Mouse (Mus musculus) kidney, adult 18-20 months (tissue): ENCODE data around the gene Atrnl1.

Experiments
- DNase-seq: peaks from one replicate; pipeline ENCODE4 v3.0.0; 2021

Atrnl1 gene

DNA sequence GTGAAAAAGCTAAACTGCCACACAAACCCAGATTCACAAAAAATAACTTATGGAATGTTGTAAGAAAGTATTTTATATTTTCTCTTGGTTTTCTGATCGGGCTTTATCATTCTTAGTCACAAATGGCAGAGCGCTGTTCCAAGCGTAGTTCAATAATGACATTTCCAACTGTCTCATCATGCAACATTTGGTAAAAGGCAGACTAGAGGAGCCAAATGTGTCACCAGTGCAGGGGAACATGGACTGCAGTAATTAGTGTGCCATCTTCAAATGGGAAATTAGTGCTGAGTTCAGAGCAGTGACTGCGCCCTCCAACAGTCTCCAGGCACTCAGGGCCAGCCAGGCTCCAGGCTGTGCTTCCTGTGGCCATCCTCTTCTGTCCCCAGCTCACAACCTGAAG is 320.8 kb downstream of the Atrnl1 start:
- no peak for DNase-seq

DNA sequence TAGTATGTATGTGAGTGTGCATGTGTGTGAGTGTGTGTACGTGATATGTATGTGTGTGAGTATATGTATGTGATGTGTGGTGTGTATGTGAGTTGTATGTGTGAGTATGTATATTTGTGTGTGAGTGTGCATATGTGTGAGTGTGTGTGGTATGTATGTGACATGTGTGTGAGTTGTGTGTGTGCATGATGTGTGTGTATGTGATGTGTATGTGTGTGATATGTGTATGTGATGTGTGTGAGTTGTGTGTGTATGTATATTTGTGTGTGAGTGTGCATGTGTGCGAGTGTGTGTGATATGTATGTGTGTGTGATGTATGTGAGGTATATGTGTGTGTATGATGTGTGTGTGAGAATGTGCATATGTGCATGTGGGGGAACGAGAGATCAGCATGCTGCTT is 326.0 kb downstream of the Atrnl1 start:
- DNase-seq, result no peak

- no peak for DNase-seq
These were observed 328.3 kb downstream of the Atrnl1 start for GRCm38 (mm10) chr19:57939166-57939565.

DNA sequence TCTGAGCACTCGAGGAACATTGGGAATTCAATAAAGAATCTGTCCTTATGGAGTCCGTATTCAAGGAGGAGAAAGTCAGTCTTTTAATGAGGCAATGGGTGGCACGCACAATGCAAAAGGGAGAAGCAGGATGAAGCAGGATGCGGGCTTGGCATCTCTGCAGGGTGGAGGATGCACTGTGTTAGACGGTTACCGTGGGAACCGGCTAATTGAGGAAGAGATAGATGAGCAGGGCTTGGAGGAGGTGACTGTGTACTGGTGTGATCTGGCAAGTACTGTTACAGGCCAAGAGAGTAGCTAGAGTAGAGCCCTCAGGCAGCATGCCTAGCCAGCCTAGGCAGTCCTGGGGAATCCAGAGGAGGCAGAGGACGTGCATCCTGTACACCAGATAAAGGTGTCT is 330.7 kb downstream of the Atrnl1 start:
- no peak for DNase-seq

DNA sequence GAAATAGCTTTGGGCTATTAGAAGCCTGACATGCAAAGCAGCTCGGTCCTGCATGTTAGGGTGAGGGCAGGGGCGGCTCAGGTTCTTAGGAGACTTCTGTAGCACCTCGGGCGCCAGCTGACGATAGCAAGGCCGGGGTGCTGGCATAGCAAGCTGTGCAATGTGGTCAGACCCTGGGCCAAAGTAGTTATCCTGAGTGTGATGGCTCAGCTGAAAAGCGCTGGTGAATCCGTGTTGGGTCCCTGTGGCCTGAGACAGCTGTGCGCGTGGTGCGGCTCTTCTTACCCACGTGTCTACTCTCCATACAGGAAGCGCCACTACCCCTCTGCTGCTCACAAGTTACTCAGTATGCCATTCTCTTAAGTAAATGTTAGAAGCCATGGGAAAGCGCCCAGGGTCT is 331.4 kb downstream of the Atrnl1 start:
- no peak for DNase-seq

DNA sequence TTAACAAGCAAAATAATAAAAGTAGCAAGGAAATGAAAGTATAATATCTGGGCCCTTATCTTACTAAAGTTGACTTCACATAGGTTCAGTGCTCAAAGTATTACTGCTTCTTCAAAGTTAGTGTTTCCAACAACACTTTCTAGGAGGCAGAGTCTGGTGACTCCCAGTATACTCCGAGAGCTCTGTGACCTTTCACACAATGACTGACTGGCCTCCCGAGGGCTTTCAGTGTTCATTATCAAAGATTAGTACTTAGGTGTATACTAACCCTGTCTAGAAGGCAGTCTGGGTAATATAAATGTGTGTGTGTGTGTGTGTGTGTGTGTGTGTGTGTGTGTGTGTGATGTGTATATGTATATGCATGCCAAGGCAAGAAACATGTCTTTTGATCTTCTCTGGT is 332.5 kb downstream of the Atrnl1 start:
- no peak for DNase-seq

DNA sequence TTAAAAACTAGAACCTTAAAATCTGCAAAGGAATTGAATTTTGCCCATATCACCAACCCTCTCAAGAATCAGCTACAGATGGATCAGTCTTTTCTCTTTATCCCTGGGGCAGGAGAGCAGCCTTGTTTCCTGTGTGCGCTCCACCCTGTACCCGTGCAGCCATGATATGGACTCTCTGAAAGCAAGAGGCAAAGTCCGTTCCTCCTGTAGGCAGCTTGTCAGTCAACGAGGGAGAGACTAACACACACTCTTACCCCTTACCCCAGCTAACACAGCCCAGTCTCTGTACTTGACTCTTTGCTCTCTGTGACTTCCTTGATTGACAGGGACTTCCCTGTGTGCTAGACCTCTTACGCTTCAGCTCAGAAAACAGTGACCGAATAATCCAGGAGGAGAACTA is 333.8 kb downstream of the Atrnl1 start:
- no peak for DNase-seq

DNA sequence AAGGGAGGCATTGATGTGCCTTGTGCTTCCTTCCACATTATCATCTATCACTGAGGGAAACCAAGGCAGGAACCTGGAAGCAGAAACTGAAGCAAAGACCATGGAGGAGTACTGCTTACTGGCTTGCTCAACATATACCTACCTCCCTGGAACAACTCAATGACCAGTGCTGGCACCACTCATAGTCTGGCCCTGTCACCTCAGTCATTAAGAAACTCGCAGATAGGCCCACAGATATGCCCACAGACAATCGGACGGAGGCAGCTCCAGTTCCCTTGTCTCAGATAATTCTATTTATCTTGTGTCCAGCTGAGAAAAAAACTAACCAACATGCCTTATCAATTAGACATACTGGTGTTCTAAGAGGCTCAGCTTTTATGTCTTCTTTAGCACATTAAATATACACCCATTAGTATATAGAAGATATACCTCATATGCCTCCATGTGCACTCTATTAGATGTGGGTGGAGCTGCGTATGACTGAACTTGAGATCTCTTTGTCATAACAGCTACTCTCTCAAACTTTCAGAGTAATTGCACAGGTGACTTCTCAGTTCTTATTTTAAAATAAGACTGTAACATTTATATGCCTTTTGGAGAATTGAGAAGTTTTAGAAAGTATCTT is 334.9 kb downstream of the Atrnl1 start:
- no peak for DNase-seq

- no peak for DNase-seq
These were observed 337.7 kb downstream of the Atrnl1 start for GRCm38 (mm10) chr19:57948489-57948888.

DNA sequence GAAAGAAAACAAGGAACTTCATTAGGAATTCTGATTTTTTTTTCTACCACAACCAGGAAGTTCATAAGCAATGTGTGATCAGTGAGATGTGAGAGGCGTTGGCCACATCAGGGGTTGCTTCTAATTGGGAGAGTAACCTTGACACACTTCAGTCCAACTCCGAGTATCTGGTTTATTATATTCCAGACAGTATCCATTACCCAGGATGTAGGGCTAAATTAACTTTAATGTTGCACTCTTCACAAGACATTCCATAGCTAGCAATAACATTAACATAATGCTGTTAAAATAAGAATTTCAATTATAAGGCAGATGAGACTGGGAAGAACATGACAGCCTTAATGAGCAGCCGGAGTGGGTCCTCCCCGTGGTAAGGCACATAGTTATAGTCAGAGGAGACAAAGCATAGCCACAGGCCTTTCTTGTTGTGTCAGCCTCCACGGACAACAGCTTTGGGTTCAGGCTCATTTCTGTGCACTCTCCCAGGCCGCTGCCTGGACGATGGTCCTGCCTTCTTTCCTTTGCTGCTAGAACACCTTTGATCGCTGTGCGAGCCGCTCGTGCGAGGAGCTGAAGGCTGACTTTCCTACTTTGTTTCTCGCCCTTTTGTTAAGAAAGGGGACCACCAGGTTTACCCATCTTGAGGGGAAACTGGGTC is 338.6 kb downstream of the Atrnl1 start:
- DNase-seq, result no peak

- no peak for DNase-seq
These were observed 343.3 kb downstream of the Atrnl1 start for GRCm38 (mm10) chr19:57954131-57954530.

DNA sequence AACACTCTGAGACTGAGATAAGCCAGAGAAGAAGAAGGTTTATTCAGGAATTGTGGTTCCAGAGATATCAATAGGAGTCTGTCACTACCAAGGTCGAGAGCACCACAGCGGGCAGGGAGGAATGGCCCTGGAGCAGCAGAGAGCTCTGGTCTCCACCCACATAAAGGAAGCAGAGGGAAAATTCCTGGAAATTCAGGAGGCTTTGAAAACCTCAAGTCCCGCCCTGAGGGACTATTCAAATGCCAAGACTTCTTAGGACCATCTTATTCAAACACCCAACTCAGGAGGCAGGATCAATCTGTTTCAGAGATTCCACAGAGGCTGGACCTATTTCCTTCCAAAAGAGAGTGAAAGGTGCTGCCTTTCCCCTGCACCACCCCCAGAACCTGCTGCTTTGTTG is 345.6 kb downstream of the Atrnl1 start:
- no peak for DNase-seq

DNA sequence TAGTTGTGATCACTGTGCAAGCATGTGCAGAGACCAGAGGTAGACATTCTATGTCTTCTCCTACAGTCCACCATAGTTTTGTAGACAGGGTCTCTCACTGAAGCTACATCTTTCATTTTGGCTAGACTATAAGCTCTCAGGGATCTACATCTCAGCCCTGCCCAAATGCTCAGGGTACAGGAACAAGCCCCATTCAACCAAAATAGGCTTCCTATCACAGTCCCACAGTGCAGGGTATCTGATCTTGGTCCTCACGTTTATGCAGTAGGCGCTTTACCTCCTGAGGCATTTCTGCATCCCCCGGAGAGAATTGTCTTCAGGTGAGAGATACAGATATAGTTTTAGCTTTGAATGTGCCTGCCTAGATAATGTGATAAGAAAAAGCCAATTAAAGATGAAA is 346.5 kb downstream of the Atrnl1 start:
- DNase-seq, result no peak

DNA sequence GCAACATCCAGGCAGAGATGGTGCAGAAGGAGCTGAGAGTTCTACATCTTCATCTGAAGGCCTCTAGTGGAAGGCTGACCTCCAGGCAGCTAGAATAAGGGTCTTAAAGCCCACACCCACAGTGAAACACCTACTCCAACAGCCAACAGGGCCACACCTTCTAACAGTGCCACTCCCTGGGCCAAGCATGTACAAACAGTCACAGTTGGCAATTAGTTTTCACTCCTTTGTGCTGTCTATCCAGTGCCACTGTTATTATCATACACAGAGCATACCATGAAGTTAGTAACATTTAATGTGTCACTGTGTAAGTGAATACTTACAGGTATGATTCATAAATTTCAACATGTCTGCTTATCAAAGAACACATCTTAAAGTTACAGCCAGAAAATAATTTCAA is 347.3 kb downstream of the Atrnl1 start:
- DNase-seq, result no peak

DNA sequence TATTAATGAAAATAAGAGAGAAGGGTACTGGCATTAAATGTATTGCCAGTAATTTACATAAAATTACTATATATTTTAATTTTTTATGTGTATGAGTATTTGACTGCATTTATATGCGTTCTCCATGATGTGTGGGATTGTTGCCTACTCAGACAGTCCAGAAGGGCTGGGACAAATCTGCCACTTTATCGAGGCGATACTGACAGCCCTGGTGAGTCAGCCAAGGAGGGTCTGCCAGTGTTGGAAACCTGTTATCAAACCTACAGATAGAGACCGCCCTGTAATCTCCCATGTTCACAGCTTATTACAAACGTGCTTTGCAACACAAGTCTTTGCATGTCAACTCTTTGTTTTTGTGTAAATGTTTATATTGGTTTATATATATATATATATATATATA is 347.9 kb downstream of the Atrnl1 start:
- no peak for DNase-seq

GRCm38 (mm10) chr19:57961321-57961720 is 350.5 kb downstream of the Atrnl1 start:
- DNase-seq, result no peak

GRCm38 (mm10) chr19:57961738-57962640 is 351.2 kb downstream of the Atrnl1 start:
- DNase-seq, result no peak

DNA sequence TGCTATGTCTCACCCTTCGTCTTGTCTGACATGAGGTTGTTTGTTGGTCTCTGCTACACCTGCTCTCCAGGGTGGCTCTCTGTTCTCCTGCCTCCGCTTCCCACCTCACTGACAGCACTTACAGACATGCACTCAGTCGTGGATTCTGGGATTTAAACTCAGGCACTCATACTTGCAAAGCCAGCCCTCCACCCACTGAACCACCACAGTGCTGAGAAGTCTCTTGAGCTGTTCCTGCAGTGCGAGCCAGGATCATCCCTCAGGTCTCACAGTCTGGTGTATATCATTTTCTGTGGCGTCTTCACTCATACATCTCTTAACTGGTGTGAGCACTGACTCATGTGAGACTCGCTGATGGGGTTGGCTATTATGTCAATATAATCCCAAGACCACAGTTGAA is 353.0 kb downstream of the Atrnl1 start:
- DNase-seq, result no peak

DNA sequence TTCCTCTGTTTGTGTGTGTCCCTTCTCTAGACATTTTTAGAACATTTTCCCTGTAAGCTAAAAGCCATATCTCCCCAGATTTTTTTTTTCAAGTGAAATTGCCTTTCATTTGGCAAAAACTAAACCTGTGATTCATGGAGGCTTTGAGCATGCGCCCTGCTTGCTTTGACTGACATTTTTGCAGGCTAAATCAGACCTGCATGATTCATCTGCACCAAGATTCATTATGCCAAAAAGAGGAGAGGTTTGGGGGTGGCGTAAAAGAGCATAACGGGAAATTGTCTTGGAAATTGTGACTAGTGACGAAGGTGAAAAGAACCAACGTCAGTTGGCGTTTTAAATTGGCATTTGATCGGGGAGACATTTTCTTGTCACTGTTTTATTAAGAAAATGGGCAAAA is 358.9 kb downstream of the Atrnl1 start:
- no peak for DNase-seq

DNA sequence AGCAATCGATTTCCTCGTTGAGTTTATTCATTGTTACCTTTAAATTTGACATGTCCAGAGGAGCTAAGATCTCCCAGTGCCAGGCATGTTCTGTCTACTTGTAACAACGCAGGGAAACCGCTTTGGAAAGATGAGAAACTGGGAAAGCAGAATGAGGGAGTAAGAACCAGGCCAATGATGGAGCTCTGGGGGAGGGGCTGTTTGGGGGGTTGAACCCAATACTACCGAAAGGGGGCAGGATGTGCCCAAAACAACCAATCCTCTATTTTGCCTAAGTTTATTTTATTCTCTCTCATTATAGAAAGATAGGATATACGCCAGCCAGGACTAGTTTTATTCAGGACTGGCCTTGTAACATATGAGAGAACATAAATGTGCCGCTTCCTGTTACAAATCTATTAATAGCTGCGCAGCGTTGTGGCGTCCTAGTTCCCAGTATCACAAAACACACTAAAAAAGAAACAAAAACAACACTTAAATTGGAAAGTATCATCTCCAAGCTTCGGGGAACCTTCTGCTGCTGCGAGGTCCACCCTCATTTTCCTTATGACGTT is 359.6 kb downstream of the Atrnl1 start:
- DNase-seq, result no peak

DNA sequence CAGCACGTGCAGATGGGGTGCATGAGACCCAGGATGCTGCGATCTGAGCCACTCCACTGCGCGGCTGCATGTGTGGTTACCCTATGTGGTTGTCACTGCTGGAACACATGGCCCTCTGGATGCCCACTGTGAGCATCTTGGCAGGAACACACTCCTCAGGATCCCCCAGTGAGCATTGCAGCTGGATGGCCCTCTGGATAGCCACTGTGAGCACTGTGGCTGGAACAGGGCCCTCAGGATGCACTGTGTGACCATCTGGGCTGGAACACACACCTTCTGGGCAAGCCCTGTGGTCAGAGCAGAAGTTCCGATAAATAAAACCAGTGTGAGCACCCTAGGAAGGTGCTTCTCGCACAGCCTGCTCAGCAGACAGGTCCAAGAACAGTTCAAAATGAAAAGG is 364.4 kb downstream of the Atrnl1 start:
- DNase-seq, result no peak

- no peak for DNase-seq
These were observed 375.4 kb downstream of the Atrnl1 start for GRCm38 (mm10) chr19:57985918-57986900.
